In genomic region chr2:83832903-83833302, GRCm38 (mm10) we compare ENCODE assay signal across 25 mouse cellular contexts. TPM values are rescaled to one million over a fixed set of nuclear protein-coding genes. Genes with fewer than 3 reads are reported as not detected.
DNase-seq lines count a peak whose midpoint lies in the region; ATAC-seq and TF ChIP-seq lines count a peak whose summit lies in the region.
"Had no signal": no experiment of that assay in that cellular context is flagged by ENCODE, and none has a peak within 500 bp of the region (broad histone marks: within the 10 kb centered on the region; RNA-seq: fewer than 3 reads in every experiment).

No protein-coding gene starts in this region.

- H3K36me3 ChIP-seq in heart, embryonic 12.5 days = no peaks in the 10 kb centered on the region
- H3K36me3 ChIP-seq in liver, adult 2 months (ENCODE audit: control insufficient read depth, insufficient read depth, low read length) = no peaks in the 10 kb centered on the region
- H3K36me3 ChIP-seq in liver, embryonic 11.5 days (ENCODE audit: control insufficient read depth, insufficient read depth, low read length) = no peaks in the 10 kb centered on the region
- H3K36me3 ChIP-seq: heart, embryonic 10.5 days; hindbrain, embryonic 12.5 days; limb, embryonic 12.5 days; lung, embryonic 15.5 days; neural tube, embryonic 13.5 days had no signal

- ATAC-seq in heart, embryonic 12.5 days (ENCODE audit: insufficient number of reproducible peaks, low FRiP score) = no peak
- ATAC-seq in liver, embryonic 11.5 days (replicated peaks; ENCODE audit: low FRiP score) = no peak
- ATAC-seq: intestine, postnatal 0 days; midbrain, embryonic 16.5 days had no signal

- H3K4me1 ChIP-seq in heart, embryonic 12.5 days (replicated peaks) = no peaks in the 10 kb centered on the region
- peaks cover 2% of the 10 kb centered on the region; the same call in 1 of the 2 replicates for H3K4me1 ChIP-seq in liver, adult 2 months (ENCODE audit: control insufficient read depth, insufficient read depth, low read length)
- H3K4me1 ChIP-seq in liver, embryonic 11.5 days (replicated peaks; ENCODE audit: control insufficient read depth, insufficient read depth, low read length) = no peaks in the 10 kb centered on the region
- H3K4me1 ChIP-seq: heart, embryonic 10.5 days; limb, embryonic 12.5 days; lung, embryonic 15.5 days had no signal

- DNase-seq in cerebellum, postnatal 10 days = peak; percentile 41 to 56
- no peak for DNase-seq in cerebellum, adult 9-10 months
- DNase-seq in heart, adult 11 months = peak; percentile 83
- peak; percentile 50 for DNase-seq in liver, adult 2 months (ENCODE audit: extremely low read depth, low read depth, low spot score)
- DNase-seq in liver, embryonic 11.5 days (ENCODE audit: low spot score) = no peak
- DNase-seq in layer of hippocampus, adult 9-11 months = peak; percentile 35
- no peak for DNase-seq in adrenal gland, adult (ENCODE audit: inconsistent age in 2 of 2, low spot score in 1 of 2)
- DNase-seq: adrenal gland, adult 2 months; cerebellum, adult 8-10 months; kidney, postnatal 25 days; right cerebral cortex, adult 18-20 months; thymus, adult 18-20 months; thymus, postnatal 36 days had no signal

- no peak overlapping the region for H3K4me3 ChIP-seq in heart, embryonic 12.5 days
- H3K4me3 ChIP-seq in liver, adult 2 months (ENCODE audit: insufficient read depth, low read depth, low read length) = no peak overlapping the region
- no peak overlapping the region for H3K4me3 ChIP-seq in liver, embryonic 11.5 days (ENCODE audit: low read depth, low read length)
- H3K4me3 ChIP-seq: forebrain, embryonic 10.5 days; heart, embryonic 10.5 days; hindbrain, embryonic 12.5 days; limb, embryonic 12.5 days; lung, embryonic 15.5 days; myocyte; neural tube, embryonic 13.5 days had no signal

- no peaks in the 10 kb centered on the region for H3K27me3 ChIP-seq in heart, embryonic 12.5 days (replicated peaks)
- no peaks in the 10 kb centered on the region for H3K27me3 ChIP-seq in liver, adult 2 months (ENCODE audit: control insufficient read depth, insufficient read depth, low read length)
- no peaks in the 10 kb centered on the region for H3K27me3 ChIP-seq in liver, embryonic 11.5 days (replicated peaks; ENCODE audit: control insufficient read depth, insufficient read depth, low read length)
- H3K27me3 ChIP-seq: hindbrain, embryonic 12.5 days; limb, embryonic 12.5 days; lung, embryonic 15.5 days; neural tube, embryonic 13.5 days had no signal

- no peaks in the 10 kb centered on the region for H3K9me3 ChIP-seq in heart, embryonic 12.5 days (replicated peaks)
- no peaks in the 10 kb centered on the region for H3K9me3 ChIP-seq in liver, embryonic 11.5 days (ENCODE audit: control insufficient read depth, low read length)
- H3K9me3 ChIP-seq: forebrain, embryonic 10.5 days; heart, embryonic 10.5 days; hindbrain, embryonic 12.5 days; limb, embryonic 12.5 days; lung, embryonic 15.5 days; neural tube, embryonic 13.5 days had no signal

- no peaks in the 10 kb centered on the region for H3K79me2 ChIP-seq in liver, adult 2 months (ENCODE audit: control insufficient read depth, insufficient read depth, low read length)

- H3K9ac ChIP-seq in heart, embryonic 12.5 days = no peak overlapping the region
- H3K9ac ChIP-seq in liver, adult 2 months (ENCODE audit: low read depth, low read length) = no peak overlapping the region
- no peak overlapping the region for H3K9ac ChIP-seq in liver, embryonic 11.5 days (ENCODE audit: low read depth, low read length)
- H3K9ac ChIP-seq: hindbrain, embryonic 12.5 days; limb, embryonic 12.5 days; liver, embryonic 14.5 days; lung, embryonic 15.5 days; neural tube, embryonic 13.5 days had no signal

- no peak for TF ChIP-seq CTCF in liver, adult 2 months (IDR thresholded peaks at IDR 0.05; ENCODE audit: low read depth, low read length)

- H3K4me2 ChIP-seq in heart, embryonic 12.5 days = no peak overlapping the region
- no peak overlapping the region for H3K4me2 ChIP-seq in liver, embryonic 11.5 days
- H3K4me2 ChIP-seq: hindbrain, embryonic 12.5 days; limb, embryonic 12.5 days; lung, embryonic 15.5 days; neural tube, embryonic 13.5 days had no signal

- H3K27ac ChIP-seq in heart, embryonic 12.5 days (ENCODE audit: poor library complexity, severe bottlenecking) = no peak overlapping the region
- no peak overlapping the region for H3K27ac ChIP-seq in liver, adult 2 months (replicated peaks; ENCODE audit: insufficient read depth, low read depth, low read length)
- no peak overlapping the region for H3K27ac ChIP-seq in liver, embryonic 11.5 days (ENCODE audit: low read depth, low read length)
- H3K27ac ChIP-seq: forebrain, embryonic 10.5 days; heart, embryonic 10.5 days; hindbrain, embryonic 12.5 days; limb, embryonic 12.5 days; liver, embryonic 14.5 days; lung, embryonic 15.5 days; macrophage; neural tube, embryonic 13.5 days had no signal

- WGBS in heart, embryonic 12.5 days = 75% methylated on average over 4 of the region's 4 CpGs
- WGBS in liver, adult 2 months = 35% methylated on average over 4 of the region's 4 CpGs
- 78% methylated on average over 4 of the region's 4 CpGs for WGBS in liver, embryonic 11.5 days

- no peak for TF ChIP-seq POLR2A in liver, adult 2 months (IDR thresholded peaks at IDR 0.05; ENCODE audit: extremely low read depth, insufficient read depth, low read length)

RNA-seq across cellular contexts. Expression of gene Fam171b, which starts 20.5 kb away (rescaled TPM):
- 2.9 and 3.3 TPM in 2 replicates for polyA plus RNA-seq in heart, embryonic 12.5 days (2016; fragmentation: Nextera tagmentation; extraction: Ambion mirVana)
- total RNA-seq in liver, adult 2 months (2014; rRNA removed) = 0.94 and 1.1 TPM in 2 replicates
- 0.24 and 0.25 TPM in 2 replicates for polyA plus RNA-seq in liver, adult 2 months (2012; rRNA removed)
- polyA plus RNA-seq in liver, embryonic 11.5 days (2014; fragmentation: Nextera tagmentation; extraction: Ambion mirVana) = 1.9 and 2.0 TPM in 2 replicates
- polyA plus RNA-seq: macrophage had no signal

Comparison
In these comparisons a context has a peak if more than half of its experiments do, and no peak if none do; other contexts are left out.
1. DNase-seq: peak in cerebellum, postnatal 10 days (2 of 2), heart, adult 11 months (single experiment), liver, adult 2 months (single experiment) and layer of hippocampus, adult 9-11 months (single experiment); none in cerebellum, adult 9-10 months (single experiment), liver, embryonic 11.5 days (single experiment) and adrenal gland, adult (0 of 2).